Mouse (Mus musculus): Measurements from ENCODE around the gene Lsamp. TPM values are rescaled to one million over a fixed set of nuclear protein-coding genes. Genes with fewer than 3 reads are reported as not detected.
A peak's percentile ranks its signal among the peaks of the same experiment; 100 is the strongest.
"Not testable (repeated sequence)": the region's sequence is repeated elsewhere in the genome, so short reads cannot be mapped to it uniquely, and the experiment has no call there.

Gene Lsamp
- polyA plus RNA-seq, 1 experiment from 2014 or later = 13.9 TPM

GRCm38 (mm10) chr16:40557680-40558249 lies 573.6 kb downstream of the Lsamp start:
- WGBS = 92% methylated on average over 5 of the region's 5 CpGs
- Histone ChIP-seq H3K27ac (replicated peaks) (no peak overlapping the region), H3K27me3 (ENCODE audit: low read depth, poor library complexity, severe bottlenecking) (no peaks in the 10 kb centered on the region), H3K4me1 (no peaks in the 10 kb centered on the region), H3K9me3 (replicated peaks) (no peaks in the 10 kb centered on the region), H3K36me3 (no peaks in the 10 kb centered on the region), H3K4me3 (no peak overlapping the region)
- no peak for DNase-seq (ENCODE audit: low spot score)

DNA sequence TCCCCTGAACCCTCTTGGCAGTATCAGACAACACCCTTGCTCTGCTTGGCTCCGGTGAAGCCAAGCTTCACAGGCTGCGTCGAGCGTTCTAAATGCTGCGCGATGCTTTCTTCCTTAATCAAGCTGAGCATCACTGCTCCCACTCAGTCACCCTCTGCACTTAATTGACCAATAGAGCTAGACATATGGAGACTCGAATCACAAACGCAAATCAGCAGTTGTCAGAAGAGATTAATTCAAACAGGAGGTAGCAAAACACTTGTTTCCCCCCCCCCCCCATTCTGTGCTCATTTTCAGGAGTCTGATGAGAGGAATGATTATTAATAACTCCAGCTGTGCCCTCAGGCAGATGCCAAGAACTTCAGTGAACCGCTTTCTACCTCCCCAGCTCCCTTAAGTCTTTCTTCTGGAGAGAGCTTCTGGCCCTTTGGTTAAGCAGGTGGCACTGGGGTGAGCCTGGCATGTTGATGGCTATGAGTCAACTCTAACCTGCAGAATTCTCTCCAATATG lies 583.3 kb downstream of the Lsamp start:
- Histone ChIP-seq H3K4me1 (no peaks in the 10 kb centered on the region), H3K4me3 (no peak overlapping the region), H3K27ac (replicated peaks) (no peak overlapping the region), H3K36me3 (no peaks in the 10 kb centered on the region), H3K9me3 (replicated peaks) (no peaks in the 10 kb centered on the region), H3K27me3 (ENCODE audit: low read depth, poor library complexity, severe bottlenecking) (no peaks in the 10 kb centered on the region)
- 95% methylated on average over 9 of the region's 9 CpGs for WGBS
- no peak for DNase-seq (ENCODE audit: low spot score)

DNA sequence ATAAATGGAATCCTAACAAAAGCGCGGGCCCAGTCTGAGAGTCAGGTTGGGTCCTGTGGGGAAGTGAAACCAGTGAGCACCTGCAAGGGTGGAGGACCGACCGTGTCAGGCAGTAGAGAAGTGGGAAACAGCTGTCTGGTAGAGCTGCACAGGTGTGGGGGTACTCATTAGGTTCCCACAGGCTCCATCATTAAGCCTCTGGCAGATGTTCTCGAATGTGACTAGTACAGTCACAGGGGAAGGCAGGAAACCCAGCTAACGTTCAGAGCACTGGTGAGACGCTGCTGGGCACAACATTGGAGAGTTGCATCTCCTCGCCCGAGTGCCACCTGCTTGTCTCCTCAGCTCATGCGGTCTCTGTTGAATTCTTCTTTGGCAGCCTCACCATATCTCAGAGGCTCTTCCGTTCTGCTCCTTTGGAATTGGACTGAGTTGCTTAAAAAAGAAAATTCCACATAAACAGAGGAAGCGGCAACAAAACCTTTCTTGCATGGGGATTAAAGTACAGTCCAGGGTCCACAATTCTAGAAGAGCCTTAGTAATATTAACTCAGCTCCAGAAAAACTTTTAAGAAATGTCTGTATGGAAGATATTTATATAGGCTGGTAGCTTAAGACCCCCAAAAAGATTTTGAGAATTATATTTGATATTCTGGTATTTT lies 588.1 kb downstream of the Lsamp start:
- DNase-seq (ENCODE audit: low spot score) = no peak
- no peaks in the 10 kb centered on the region for H3K9me3 ChIP-seq (replicated peaks)
- H3K27me3 ChIP-seq (ENCODE audit: low read depth, poor library complexity, severe bottlenecking) = no peaks in the 10 kb centered on the region
- H3K4me3 ChIP-seq = no peak overlapping the region
- no peaks in the 10 kb centered on the region for H3K36me3 ChIP-seq
- WGBS = 90% methylated on average over 12 of the region's 12 CpGs
- no peak overlapping the region for H3K27ac ChIP-seq (replicated peaks)
- H3K4me1 ChIP-seq = no peaks in the 10 kb centered on the region

- H3K4me3 ChIP-seq = no peak overlapping the region
- H3K27ac ChIP-seq (replicated peaks) = no peak overlapping the region
- no peaks in the 10 kb centered on the region for H3K36me3 ChIP-seq
- H3K9me3 ChIP-seq (replicated peaks) = no peaks in the 10 kb centered on the region
- WGBS = 65% methylated on average over 3 of the region's 3 CpGs
- no peaks in the 10 kb centered on the region for H3K27me3 ChIP-seq (ENCODE audit: low read depth, poor library complexity, severe bottlenecking)
- H3K4me1 ChIP-seq = no peaks in the 10 kb centered on the region
- no peak for DNase-seq (ENCODE audit: low spot score)
These were observed 597.9 kb downstream of the Lsamp start for GRCm38 (mm10) chr16:40582076-40582475.

DNA sequence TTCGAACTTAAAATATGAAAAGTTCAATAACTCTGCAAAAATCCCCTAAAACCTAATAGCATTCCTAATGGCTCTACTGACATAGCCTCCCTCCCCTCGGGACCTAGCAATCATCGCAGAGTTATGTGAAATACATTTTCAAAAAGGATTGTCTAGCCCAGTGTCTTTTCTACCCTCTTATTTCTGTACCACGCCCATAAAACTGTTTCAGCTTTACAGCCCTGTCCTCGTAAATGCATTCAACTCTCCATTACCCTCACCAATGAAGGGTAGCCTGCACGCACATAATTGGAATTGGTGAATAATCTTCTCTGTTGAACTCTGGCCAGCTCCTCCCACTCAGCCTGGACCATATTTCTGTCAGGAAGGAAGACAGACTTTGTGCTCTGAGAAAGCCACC lies 609.0 kb downstream of the Lsamp start:
- Histone ChIP-seq H3K27me3 (ENCODE audit: low read depth, poor library complexity, severe bottlenecking) (no peaks in the 10 kb centered on the region), H3K27ac (replicated peaks) (no peak overlapping the region), H3K36me3 (no peaks in the 10 kb centered on the region), H3K4me1 (peaks cover 18% of the 10 kb centered on the region), H3K4me3 (no peak overlapping the region), H3K9me3 (replicated peaks) (no peaks in the 10 kb centered on the region)
- 91% methylated on average over 6 of the region's 6 CpGs for WGBS
- no peak for DNase-seq (ENCODE audit: low spot score)

DNA sequence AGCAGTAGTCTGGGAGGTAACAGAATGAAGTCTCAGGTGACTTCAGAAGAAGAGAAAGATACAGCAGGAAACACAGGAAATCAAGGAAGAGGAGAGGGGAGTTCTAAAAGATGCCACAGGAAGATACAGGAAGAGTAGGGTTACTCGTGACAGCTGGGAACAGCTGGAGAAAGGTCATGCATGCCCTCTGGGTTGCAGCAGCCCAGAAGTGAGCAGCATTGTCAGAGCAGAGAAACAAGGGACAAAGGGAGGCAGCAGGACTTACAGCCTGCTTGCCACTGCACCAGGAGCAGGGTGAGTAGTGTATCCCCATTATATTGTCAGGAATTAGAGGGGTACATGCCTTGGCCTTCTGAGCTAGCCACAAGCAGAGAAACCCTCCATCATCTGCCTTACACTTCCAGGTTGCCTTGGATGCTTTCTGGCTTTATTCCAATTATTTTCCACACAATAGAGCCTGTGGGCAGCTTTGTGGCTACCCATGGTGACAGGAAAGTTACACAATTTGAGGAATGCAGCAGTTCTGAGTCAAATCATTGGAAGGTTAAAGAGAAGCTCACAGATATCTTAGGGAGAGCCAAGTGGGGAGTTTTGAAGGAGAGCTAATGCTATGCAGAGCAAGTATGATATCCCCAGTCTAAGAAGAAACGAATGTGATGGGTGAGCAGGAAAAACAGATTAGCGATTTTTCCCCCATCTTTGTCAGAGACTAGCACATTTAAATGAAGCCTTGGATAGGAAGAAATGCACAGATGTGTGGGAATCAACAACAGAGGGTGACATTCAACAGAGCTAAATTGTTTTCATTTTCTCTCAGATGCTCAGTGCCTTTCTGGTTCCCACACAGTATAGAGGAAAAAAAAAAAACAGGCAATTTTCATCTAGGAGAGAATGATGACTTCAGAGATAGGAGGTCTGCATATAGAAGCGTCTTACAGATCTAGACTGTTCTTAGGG lies 617.5 kb downstream of the Lsamp start:
- DNase-seq (ENCODE audit: low spot score) = no peak
- H3K4me1 ChIP-seq = peaks cover 16% of the 10 kb centered on the region
- H3K27ac ChIP-seq (replicated peaks) = peak overlapping the region; percentile 55; the same call in 1 of the 2 replicates
- H3K9me3 ChIP-seq (replicated peaks) = no peaks in the 10 kb centered on the region
- H3K4me3 ChIP-seq = no peak overlapping the region
- H3K36me3 ChIP-seq = no peaks in the 10 kb centered on the region
- H3K27me3 ChIP-seq (ENCODE audit: low read depth, poor library complexity, severe bottlenecking) = no peaks in the 10 kb centered on the region
- 41% methylated on average over 4 of the region's 4 CpGs for WGBS

DNA sequence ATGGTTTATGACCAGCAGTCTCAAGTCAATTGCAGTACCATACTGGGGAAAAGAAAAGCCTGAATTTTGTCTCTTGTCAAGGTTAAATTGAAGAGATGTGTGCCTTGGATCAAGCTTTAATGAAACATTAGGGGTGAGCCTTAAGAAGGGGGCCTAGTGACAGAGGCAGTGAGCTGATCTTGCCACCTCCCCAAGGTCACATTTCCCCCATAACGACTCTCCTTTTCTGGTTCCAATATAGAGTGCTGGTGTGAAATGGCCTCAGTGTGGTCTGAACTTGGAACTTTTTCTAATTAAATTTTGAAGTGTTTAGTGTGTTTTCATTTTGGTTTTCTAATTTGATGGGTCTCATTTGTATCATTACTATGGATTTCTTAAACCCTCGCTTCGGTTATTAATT lies 623.3 kb downstream of the Lsamp start:
- H3K36me3 ChIP-seq = no peaks in the 10 kb centered on the region
- no peak overlapping the region for H3K27ac ChIP-seq (replicated peaks)
- 93% methylated on average over 3 of the region's 3 CpGs for WGBS
- H3K27me3 ChIP-seq (ENCODE audit: low read depth, poor library complexity, severe bottlenecking) = no peaks in the 10 kb centered on the region
- no peak overlapping the region for H3K4me3 ChIP-seq
- DNase-seq (ENCODE audit: low spot score) = no peak
- no peaks in the 10 kb centered on the region for H3K4me1 ChIP-seq
- H3K9me3 ChIP-seq (replicated peaks) = no peaks in the 10 kb centered on the region

- not testable (repeated sequence) for H3K4me1 ChIP-seq; H3K36me3 ChIP-seq; H3K9me3 ChIP-seq (replicated peaks); H3K27me3 ChIP-seq (ENCODE audit: low read depth, poor library complexity, severe bottlenecking); H3K4me3 ChIP-seq; H3K27ac ChIP-seq (replicated peaks); DNase-seq (ENCODE audit: low spot score)
- 7% methylated on average over 1 of the region's 1 CpGs for WGBS
These were observed 632.5 kb downstream of the Lsamp start for GRCm38 (mm10) chr16:40616697-40617096.

GRCm38 (mm10) chr16:40621086-40621485 lies 636.9 kb downstream of the Lsamp start:
- not testable (repeated sequence) for H3K9me3 ChIP-seq (replicated peaks); H3K4me1 ChIP-seq; H3K27ac ChIP-seq (replicated peaks); H3K36me3 ChIP-seq; H3K27me3 ChIP-seq (ENCODE audit: low read depth, poor library complexity, severe bottlenecking); DNase-seq (ENCODE audit: low spot score); H3K4me3 ChIP-seq
- 69% methylated on average over 7 of the region's 7 CpGs for whole genome bisulfite sequencing

DNA sequence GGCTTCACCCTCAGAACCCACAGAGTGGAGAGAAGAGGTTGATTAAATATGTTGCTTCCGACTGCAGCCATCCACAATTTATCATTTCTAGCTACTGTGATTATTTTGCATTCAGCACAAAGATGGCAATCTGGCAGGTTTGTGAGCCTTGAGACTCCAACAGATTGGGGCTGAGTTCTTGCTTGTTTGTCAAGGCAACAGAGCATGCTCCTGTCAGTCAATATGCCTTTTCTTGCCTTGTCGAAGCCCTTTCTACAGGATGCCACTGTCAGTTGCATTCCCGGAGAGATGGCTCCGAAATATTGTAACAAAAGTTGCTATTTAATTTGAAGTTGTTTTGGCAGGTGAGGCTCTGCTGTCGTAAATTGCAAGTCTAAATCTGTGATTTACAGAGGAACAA lies 643.0 kb downstream of the Lsamp start:
- Histone ChIP-seq H3K27ac (replicated peaks) (no peak overlapping the region), H3K4me1 (no peaks in the 10 kb centered on the region), H3K36me3 (no peaks in the 10 kb centered on the region), H3K9me3 (replicated peaks) (no peaks in the 10 kb centered on the region), H3K27me3 (ENCODE audit: low read depth, poor library complexity, severe bottlenecking) (no peaks in the 10 kb centered on the region), H3K4me3 (no peak overlapping the region)
- WGBS = 87% methylated on average over 5 of the region's 5 CpGs
- DNase-seq (ENCODE audit: low spot score) = no peak

- no peaks in the 10 kb centered on the region for H3K36me3 ChIP-seq
- H3K4me3 ChIP-seq = no peak overlapping the region
- no peaks in the 10 kb centered on the region for H3K9me3 ChIP-seq (replicated peaks)
- 85% methylated on average over 3 of the region's 3 CpGs for WGBS
- no peaks in the 10 kb centered on the region for H3K27me3 ChIP-seq (ENCODE audit: low read depth, poor library complexity, severe bottlenecking)
- H3K4me1 ChIP-seq = no peaks in the 10 kb centered on the region
- no peak overlapping the region for H3K27ac ChIP-seq (replicated peaks)
- no peak for DNase-seq (ENCODE audit: low spot score)
These were observed 655.6 kb downstream of the Lsamp start for GRCm38 (mm10) chr16:40639621-40640371.

DNA sequence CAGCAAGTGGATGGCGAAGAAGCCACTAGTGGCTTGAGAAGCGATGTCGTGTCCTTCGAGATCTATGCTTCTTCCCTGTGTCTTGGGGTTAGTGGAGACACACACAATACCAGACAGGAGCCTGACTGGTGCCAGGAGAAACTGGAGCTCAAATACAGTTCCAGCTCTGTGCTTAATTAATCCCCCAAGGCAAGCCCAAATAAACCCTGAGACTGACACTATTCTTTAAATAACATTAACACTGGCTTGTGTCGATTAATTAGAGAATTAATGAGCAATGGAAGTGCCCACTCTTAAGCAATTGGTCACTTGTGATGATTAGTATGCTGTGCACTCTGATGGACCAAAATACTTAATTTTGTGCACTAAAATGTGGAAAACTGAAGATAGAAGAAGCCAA lies 668.6 kb downstream of the Lsamp start:
- no peaks in the 10 kb centered on the region for H3K9me3 ChIP-seq (replicated peaks)
- no peak overlapping the region for H3K4me3 ChIP-seq
- H3K36me3 ChIP-seq = no peaks in the 10 kb centered on the region
- DNase-seq (ENCODE audit: low spot score) = no peak
- H3K4me1 ChIP-seq = peaks cover 3% of the 10 kb centered on the region; the same call in 1 of the 2 replicates
- WGBS = 92% methylated on average over 5 of the region's 5 CpGs
- H3K27me3 ChIP-seq (ENCODE audit: low read depth, poor library complexity, severe bottlenecking) = no peaks in the 10 kb centered on the region
- no peak overlapping the region for H3K27ac ChIP-seq (replicated peaks)
